ENCODE assay signal across 13 mouse cellular contexts in genomic region chr8:98860416-98860815, GRCm38 (mm10).
"Had no signal": no experiment of that assay in that cellular context is flagged by ENCODE, and none has a peak within 500 bp of the region (broad histone marks: within the 10 kb centered on the region; RNA-seq: fewer than 3 reads in every experiment).

No protein-coding gene starts in this region.

- H3K9me3 ChIP-seq: limb, embryonic 13.5 days; midbrain, embryonic 12.5 days; stomach, embryonic 15.5 days had no signal

- H3K4me3 ChIP-seq: limb, embryonic 13.5 days; midbrain, embryonic 12.5 days; stomach, embryonic 15.5 days had no signal

- H3K4me2 ChIP-seq: limb, embryonic 13.5 days; midbrain, embryonic 12.5 days; stomach, embryonic 15.5 days had no signal

- H3K27me3 ChIP-seq: limb, embryonic 13.5 days; midbrain, embryonic 12.5 days; stomach, embryonic 15.5 days had no signal

- H3K9ac ChIP-seq: limb, embryonic 13.5 days; liver, embryonic 14.5 days; midbrain, embryonic 12.5 days; stomach, embryonic 15.5 days had no signal

- DNase-seq: kidney, postnatal 36 days; layer of hippocampus, adult 9-11 months; layer of hippocampus, postnatal 36 days; lung, adult 18-20 months; right cerebral cortex, postnatal 4 days; spleen, adult 18-20 months; thymus, adult 2 months; thymus, postnatal 25 days had no signal

- H3K27ac ChIP-seq: kidney, postnatal 0 days; limb, embryonic 13.5 days; liver, embryonic 14.5 days; midbrain, embryonic 12.5 days; stomach, embryonic 15.5 days had no signal

- H3K4me1 ChIP-seq: limb, embryonic 13.5 days; midbrain, embryonic 12.5 days; stomach, embryonic 15.5 days had no signal

- H3K36me3 ChIP-seq: limb, embryonic 13.5 days; midbrain, embryonic 12.5 days; stomach, embryonic 15.5 days had no signal
